Mouse (Mus musculus): ENCODE data around the gene Slc9a9. TPM values are rescaled to one million over a fixed set of nuclear protein-coding genes. Genes with fewer than 3 reads are reported as not detected.

Slc9a9 gene
- polyA plus RNA-seq, 1 experiment from 2014 or later = 4.4 TPM

DNA sequence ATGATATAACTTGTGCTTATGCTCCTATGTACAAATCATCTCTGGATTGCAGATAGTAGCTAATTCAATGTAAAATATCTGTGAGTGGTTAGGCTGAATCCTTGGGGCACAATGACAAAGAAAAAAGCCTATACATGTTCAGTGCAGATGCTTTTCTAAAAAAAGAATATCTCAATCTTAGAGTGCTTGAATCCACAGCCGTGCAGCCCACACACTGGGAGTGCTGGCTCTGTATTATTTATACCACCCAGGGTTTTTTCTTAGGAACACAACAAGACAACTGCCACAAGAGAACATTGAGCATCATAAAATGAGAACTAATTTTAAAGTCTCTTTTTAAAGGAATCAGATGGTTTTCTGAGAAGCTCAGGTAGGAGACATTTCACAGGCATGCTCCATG, 19.7 kb upstream of the Slc9a9 start:
- WGBS = 74% methylated on average over 1 of the region's 1 CpGs
- H3K9me3 ChIP-seq (ENCODE audit: control insufficient read depth, low read length) = no peaks in the 10 kb centered on the region
- H3K4me1 ChIP-seq (replicated peaks; ENCODE audit: control insufficient read depth, insufficient read depth, low read length) = no peaks in the 10 kb centered on the region
- H3K36me3 ChIP-seq (ENCODE audit: control insufficient read depth, insufficient read depth, low read length) = no peaks in the 10 kb centered on the region
- H3K4me3 ChIP-seq (ENCODE audit: low read length) = no peak overlapping the region
- H3K27me3 ChIP-seq (ENCODE audit: control insufficient read depth, insufficient read depth, low read depth, low read length) = no peaks in the 10 kb centered on the region
- H3K4me2 ChIP-seq (ENCODE audit: low read depth, low read length) = no peak overlapping the region
- H3K9ac ChIP-seq (ENCODE audit: low read length) = no peak overlapping the region
- ATAC-seq (ENCODE audit: low read depth) = no peak
- no peak overlapping the region for H3K27ac ChIP-seq (ENCODE audit: low read length)

DNA sequence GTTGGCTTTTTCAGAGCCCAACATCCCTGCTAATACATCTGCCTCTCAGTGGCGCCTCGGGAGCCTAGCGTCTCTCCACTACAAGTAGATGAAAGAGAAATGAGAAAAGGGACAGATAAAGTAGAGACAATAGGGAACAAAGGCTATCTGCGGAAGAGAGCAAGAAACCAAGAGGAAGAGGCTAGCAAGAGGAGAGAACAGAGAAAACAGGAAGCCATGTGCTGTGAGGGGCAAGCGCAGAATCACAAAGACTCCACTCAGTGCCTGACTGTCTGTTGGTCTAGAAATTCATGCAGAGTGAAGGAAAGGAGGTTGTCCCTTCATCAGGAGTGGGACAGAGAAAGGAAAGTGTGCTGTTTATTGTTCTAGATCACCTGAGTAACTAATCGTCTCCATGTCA, 16.5 kb upstream of the Slc9a9 start:
- Histone ChIP-seq H3K36me3 (ENCODE audit: control insufficient read depth, insufficient read depth, low read length) (no peaks in the 10 kb centered on the region), H3K9me3 (ENCODE audit: control insufficient read depth, low read length) (no peaks in the 10 kb centered on the region)

DNA sequence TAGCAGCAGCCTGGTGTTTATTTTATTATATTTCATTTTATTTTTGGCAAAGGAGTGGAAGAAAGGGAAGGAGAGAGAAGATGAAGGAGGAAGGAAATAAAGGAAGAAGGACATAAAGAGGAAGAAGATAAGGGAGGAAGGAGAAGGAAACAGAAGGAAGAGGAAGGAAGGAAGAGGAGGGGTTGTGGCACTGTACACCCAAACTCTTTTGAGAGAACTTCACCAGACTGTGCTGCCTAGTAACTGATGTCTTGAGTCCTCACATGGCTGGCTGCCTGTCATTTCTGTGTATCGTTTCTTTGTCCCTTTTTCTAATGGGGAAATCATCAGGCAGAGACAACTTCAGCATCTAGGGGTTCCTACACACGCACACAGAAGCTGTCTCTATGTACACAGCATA, 15.9 kb upstream of the Slc9a9 start:
- no peak overlapping the region for H3K27ac ChIP-seq (ENCODE audit: low read length)
- H3K36me3 ChIP-seq (ENCODE audit: control insufficient read depth, insufficient read depth, low read length) = no peaks in the 10 kb centered on the region
- H3K4me1 ChIP-seq (replicated peaks; ENCODE audit: control insufficient read depth, insufficient read depth, low read length) = no peaks in the 10 kb centered on the region
- H3K9ac ChIP-seq (ENCODE audit: low read length) = no peak overlapping the region
- H3K4me2 ChIP-seq (ENCODE audit: low read depth, low read length) = no peak overlapping the region
- WGBS = 27% methylated on average over 2 of the region's 2 CpGs
- no peak for ATAC-seq (ENCODE audit: low read depth)
- no peak overlapping the region for H3K4me3 ChIP-seq (ENCODE audit: low read length)
- H3K9me3 ChIP-seq (ENCODE audit: control insufficient read depth, low read length) = no peaks in the 10 kb centered on the region
- no peaks in the 10 kb centered on the region for H3K27me3 ChIP-seq (ENCODE audit: control insufficient read depth, insufficient read depth, low read depth, low read length)

More for the DNA sequence above, 16.5 kb upstream of the Slc9a9 start:
- H3K27me3 ChIP-seq (ENCODE audit: control insufficient read depth, insufficient read depth, low read depth, low read length) = no peaks in the 10 kb centered on the region
- 76% methylated on average over 6 of the region's 6 CpGs for WGBS
- no peak overlapping the region for H3K9ac ChIP-seq (ENCODE audit: low read length)
- ATAC-seq (ENCODE audit: low read depth) = no peak
- H3K4me3 ChIP-seq (ENCODE audit: low read length) = no peak overlapping the region
- no peaks in the 10 kb centered on the region for H3K4me1 ChIP-seq (replicated peaks; ENCODE audit: control insufficient read depth, insufficient read depth, low read length)
- H3K4me2 ChIP-seq (ENCODE audit: low read depth, low read length) = no peak overlapping the region
- no peak overlapping the region for H3K27ac ChIP-seq (ENCODE audit: low read length)

DNA sequence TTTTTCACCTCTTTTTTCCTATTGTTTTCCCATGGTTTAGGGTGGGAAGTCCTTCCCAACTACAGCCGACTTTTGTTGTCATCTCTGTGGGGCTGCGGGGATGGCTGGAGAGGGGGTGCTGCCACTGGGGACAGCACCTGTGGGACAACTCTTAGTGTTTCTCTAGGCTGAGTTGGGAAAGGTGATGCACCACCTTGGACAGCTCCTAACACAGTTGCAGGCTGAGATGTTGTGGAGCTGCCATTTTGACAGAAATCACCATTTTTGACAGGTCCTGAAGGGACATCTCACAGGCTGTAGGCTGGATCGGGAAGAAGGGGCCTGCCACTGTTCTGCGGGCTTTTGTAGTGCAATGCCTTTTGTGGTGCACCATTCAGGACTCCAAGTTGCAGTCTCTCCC, 13.4 kb upstream of the Slc9a9 start:
- Histone ChIP-seq H3K36me3 (ENCODE audit: control insufficient read depth, insufficient read depth, low read length) (no peaks in the 10 kb centered on the region), H3K27ac (ENCODE audit: low read length) (no peak overlapping the region), H3K4me3 (ENCODE audit: low read length) (no peak overlapping the region), H3K4me1 (replicated peaks; ENCODE audit: control insufficient read depth, insufficient read depth, low read length) (no peaks in the 10 kb centered on the region), H3K9me3 (ENCODE audit: control insufficient read depth, low read length) (no peaks in the 10 kb centered on the region), H3K4me2 (ENCODE audit: low read depth, low read length) (no peak overlapping the region), H3K9ac (ENCODE audit: low read length) (no peak overlapping the region), H3K27me3 (ENCODE audit: control insufficient read depth, insufficient read depth, low read depth, low read length) (no peaks in the 10 kb centered on the region)
- no peak for ATAC-seq (ENCODE audit: low read depth)
- WGBS = 75% methylated on average over 4 of the region's 4 CpGs

DNA sequence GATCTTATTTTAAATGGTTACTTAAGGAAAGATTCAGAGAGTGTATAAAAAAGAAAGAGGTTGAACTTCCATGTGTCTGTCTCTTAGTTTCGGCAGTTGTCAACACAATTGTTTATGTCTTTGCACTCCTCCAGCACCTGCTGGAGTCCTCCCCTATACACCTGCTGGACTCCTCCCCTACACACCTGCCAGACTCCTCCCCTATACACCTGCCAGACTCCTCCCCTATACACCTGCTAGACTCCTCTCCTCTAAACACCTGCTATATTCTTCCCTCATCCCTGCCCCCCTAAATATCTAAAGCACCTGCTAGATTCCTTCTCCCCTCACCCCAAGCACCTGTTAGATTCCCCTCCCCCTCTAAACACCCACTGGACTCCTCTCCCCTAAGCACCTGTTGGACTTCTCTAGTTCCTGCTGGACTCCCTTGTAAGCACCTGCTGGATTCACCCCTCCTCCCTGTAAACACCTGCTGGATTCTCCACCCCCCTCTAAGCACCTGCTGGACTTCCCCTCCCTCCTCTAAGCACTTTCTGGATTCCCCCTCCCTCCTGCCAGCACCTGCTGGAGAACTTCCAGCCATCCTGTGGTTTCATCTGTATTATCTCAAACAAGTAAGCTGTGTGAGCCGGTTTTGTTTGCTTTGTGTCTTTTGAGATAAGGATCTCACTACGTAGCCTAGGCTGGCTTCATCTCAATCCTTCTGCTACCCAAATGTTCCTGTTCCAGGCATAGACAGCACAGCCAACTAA, 10.1 kb upstream of the Slc9a9 start:
- no peak overlapping the region for H3K4me2 ChIP-seq (ENCODE audit: low read depth, low read length)
- H3K27me3 ChIP-seq (ENCODE audit: control insufficient read depth, insufficient read depth, low read depth, low read length) = no peaks in the 10 kb centered on the region
- WGBS = 31% methylated on average over 3 of the region's 3 CpGs
- no peaks in the 10 kb centered on the region for H3K9me3 ChIP-seq (ENCODE audit: control insufficient read depth, low read length)
- no peaks in the 10 kb centered on the region for H3K4me1 ChIP-seq (replicated peaks; ENCODE audit: control insufficient read depth, insufficient read depth, low read length)
- no peak overlapping the region for H3K9ac ChIP-seq (ENCODE audit: low read length)
- peak; percentile 81 for ATAC-seq (ENCODE audit: low read depth)
- H3K27ac ChIP-seq (ENCODE audit: low read length) = no peak overlapping the region
- H3K4me3 ChIP-seq (ENCODE audit: low read length) = no peak overlapping the region
- H3K36me3 ChIP-seq (ENCODE audit: control insufficient read depth, insufficient read depth, low read length) = no peaks in the 10 kb centered on the region

DNA sequence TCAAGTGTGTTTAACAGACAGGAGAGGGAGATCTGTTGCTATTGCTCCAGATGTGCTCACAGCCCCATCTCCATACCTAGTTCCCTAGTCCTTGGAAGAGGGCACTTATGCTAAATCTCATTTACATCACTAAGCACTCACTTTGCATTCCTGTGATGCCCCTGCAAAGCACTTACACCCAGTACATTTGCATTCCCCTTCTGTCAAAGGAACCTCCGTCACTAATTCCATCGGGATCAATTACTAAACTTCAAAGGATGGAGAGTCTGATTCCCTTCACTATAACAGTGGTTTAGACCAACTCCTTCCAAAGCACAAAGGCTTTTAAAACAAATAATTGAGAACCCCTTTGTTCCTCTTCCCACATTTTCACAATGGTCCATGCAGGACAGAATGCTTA, 7.9 kb upstream of the Slc9a9 start:
- no peaks in the 10 kb centered on the region for H3K4me1 ChIP-seq (replicated peaks; ENCODE audit: control insufficient read depth, insufficient read depth, low read length)
- no peaks in the 10 kb centered on the region for H3K9me3 ChIP-seq (ENCODE audit: control insufficient read depth, low read length)
- no peak for ATAC-seq (ENCODE audit: low read depth)
- no peaks in the 10 kb centered on the region for H3K27me3 ChIP-seq (ENCODE audit: control insufficient read depth, insufficient read depth, low read depth, low read length)
- H3K27ac ChIP-seq (ENCODE audit: low read length) = no peak overlapping the region
- H3K36me3 ChIP-seq (ENCODE audit: control insufficient read depth, insufficient read depth, low read length) = no peaks in the 10 kb centered on the region
- H3K4me3 ChIP-seq (ENCODE audit: low read length) = no peak overlapping the region
- WGBS = 23% methylated on average over 2 of the region's 2 CpGs
- H3K9ac ChIP-seq (ENCODE audit: low read length) = no peak overlapping the region
- H3K4me2 ChIP-seq (ENCODE audit: low read depth, low read length) = no peak overlapping the region

DNA sequence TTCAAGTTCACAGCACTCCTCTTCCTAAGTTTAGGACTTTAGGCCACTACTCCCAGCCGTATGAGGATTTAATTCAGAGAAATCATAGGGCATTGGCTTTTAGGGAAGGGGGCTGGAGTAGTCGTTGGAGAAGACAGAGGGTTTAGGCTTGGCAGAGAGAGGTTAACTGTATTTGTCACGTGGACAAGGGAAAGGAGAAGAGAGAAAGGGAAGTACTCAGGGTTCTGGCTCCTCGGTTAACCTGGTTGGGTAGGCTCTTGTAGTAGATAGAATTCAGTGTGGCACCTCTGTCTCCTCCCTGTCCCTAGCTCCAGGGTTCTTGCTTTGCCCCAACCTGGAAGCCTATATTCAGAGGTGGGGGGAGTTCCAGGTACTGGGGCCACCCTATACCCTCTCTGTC, 4.5 kb upstream of the Slc9a9 start:
- no peaks in the 10 kb centered on the region for H3K27me3 ChIP-seq (ENCODE audit: control insufficient read depth, insufficient read depth, low read depth, low read length)
- no peak for ATAC-seq (ENCODE audit: low read depth)
- no peaks in the 10 kb centered on the region for H3K9me3 ChIP-seq (ENCODE audit: control insufficient read depth, low read length)
- no peaks in the 10 kb centered on the region for H3K36me3 ChIP-seq (ENCODE audit: control insufficient read depth, insufficient read depth, low read length)
- no peak overlapping the region for H3K4me2 ChIP-seq (ENCODE audit: low read depth, low read length)
- WGBS = 74% methylated on average over 4 of the region's 4 CpGs
- H3K4me3 ChIP-seq (ENCODE audit: low read length) = no peak overlapping the region
- no peak overlapping the region for H3K27ac ChIP-seq (ENCODE audit: low read length)
- H3K9ac ChIP-seq (ENCODE audit: low read length) = no peak overlapping the region
- peaks cover 9% of the 10 kb centered on the region for H3K4me1 ChIP-seq (replicated peaks; ENCODE audit: control insufficient read depth, insufficient read depth, low read length)

DNA sequence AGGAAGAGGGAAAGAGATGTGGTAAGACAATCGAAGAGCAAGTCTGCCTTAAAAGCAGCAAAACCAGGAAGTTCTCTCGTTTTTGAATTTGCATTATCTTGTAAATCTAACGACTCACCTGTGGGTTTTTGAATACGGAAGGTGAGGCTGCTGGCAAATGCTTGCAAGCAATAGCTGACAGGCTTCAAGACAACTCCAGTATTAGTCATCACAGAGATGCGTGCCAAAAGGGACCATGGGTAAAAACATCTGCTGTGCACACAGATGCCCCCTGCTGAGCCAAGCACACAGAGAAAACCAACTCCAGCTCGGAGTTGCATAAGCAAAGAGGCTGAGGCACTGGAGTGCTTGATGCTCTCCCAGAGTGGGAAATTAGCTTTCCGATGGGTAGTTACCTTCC, 1.1 kb upstream of the Slc9a9 start:
- 37% methylated on average over 7 of the region's 7 CpGs for WGBS
- no peaks in the 10 kb centered on the region for H3K27me3 ChIP-seq (ENCODE audit: control insufficient read depth, insufficient read depth, low read depth, low read length)
- no peak overlapping the region for H3K9ac ChIP-seq (ENCODE audit: low read length)
- H3K36me3 ChIP-seq (ENCODE audit: control insufficient read depth, insufficient read depth, low read length) = no peaks in the 10 kb centered on the region
- no peaks in the 10 kb centered on the region for H3K9me3 ChIP-seq (ENCODE audit: control insufficient read depth, low read length)
- no peak overlapping the region for H3K27ac ChIP-seq (ENCODE audit: low read length)
- no peak overlapping the region for H3K4me2 ChIP-seq (ENCODE audit: low read depth, low read length)
- no peak overlapping the region for H3K4me3 ChIP-seq (ENCODE audit: low read length)
- peaks cover 11% of the 10 kb centered on the region for H3K4me1 ChIP-seq (replicated peaks; ENCODE audit: control insufficient read depth, insufficient read depth, low read length)
- ATAC-seq (ENCODE audit: low read depth) = no peak

DNA sequence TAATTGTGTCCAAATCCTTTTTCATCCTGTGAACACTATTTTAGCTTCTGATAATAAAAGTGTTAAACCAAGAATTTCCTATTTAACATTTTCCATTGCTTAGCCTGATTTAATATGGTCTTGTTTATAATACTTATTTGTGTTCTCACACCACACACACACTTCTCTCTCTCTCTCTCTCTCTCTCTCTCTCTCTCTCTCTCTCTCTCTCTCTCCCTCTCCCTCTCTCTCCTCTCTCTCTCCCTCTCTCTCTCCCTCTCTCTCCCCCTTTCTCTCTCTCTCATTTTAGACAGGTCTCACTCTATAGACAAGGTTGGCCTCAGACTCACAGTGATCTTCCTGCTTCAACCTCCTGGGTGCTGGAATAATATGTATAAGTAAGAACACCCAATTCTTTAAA, 995 bp downstream of the Slc9a9 start:
- H3K27me3 ChIP-seq (ENCODE audit: control insufficient read depth, insufficient read depth, low read depth, low read length) = no peaks in the 10 kb centered on the region
- no peak overlapping the region for H3K27ac ChIP-seq (ENCODE audit: low read length)
- no peaks in the 10 kb centered on the region for H3K9me3 ChIP-seq (ENCODE audit: control insufficient read depth, low read length)
- H3K4me2 ChIP-seq (ENCODE audit: low read depth, low read length) = peak overlapping the region; percentile 95; the same call in 1 of the 2 replicates
- peaks cover 11% of the 10 kb centered on the region for H3K4me1 ChIP-seq (replicated peaks; ENCODE audit: control insufficient read depth, insufficient read depth, low read length)
- ATAC-seq (ENCODE audit: low read depth) = no peak
- H3K36me3 ChIP-seq (ENCODE audit: control insufficient read depth, insufficient read depth, low read length) = no peaks in the 10 kb centered on the region
- H3K4me3 ChIP-seq (ENCODE audit: low read length) = peak overlapping the region; percentile 55; the same call in 1 of the 2 replicates
- H3K9ac ChIP-seq (ENCODE audit: low read length) = no peak overlapping the region

DNA sequence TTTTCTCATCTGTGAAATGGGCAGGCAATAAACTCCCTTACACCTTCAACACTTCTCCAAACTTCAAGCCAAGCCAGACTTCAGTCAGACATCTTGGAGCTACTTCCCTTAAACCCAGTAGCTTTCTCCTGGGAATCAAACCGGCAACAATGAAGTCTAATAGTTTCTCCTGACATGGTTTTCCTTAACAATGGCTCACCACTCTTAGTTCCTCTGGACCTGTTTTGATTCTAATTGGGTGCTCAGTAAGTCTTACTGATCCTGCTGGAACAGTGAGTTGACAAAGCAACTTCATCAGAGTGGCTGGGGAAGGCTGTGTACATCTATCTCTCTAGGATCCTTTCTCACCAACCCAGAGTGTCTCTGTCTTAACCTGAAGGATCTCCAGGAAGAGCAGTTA, 5.0 kb downstream of the Slc9a9 start:
- Histone ChIP-seq H3K4me2 (ENCODE audit: low read depth, low read length) (no peak overlapping the region), H3K36me3 (ENCODE audit: control insufficient read depth, insufficient read depth, low read length) (no peaks in the 10 kb centered on the region), H3K4me3 (ENCODE audit: low read length) (no peak overlapping the region), H3K9me3 (ENCODE audit: control insufficient read depth, low read length) (no peaks in the 10 kb centered on the region), H3K27me3 (ENCODE audit: control insufficient read depth, insufficient read depth, low read depth, low read length) (no peaks in the 10 kb centered on the region), H3K27ac (ENCODE audit: low read length) (no peak overlapping the region), H3K4me1 (replicated peaks; ENCODE audit: control insufficient read depth, insufficient read depth, low read length) (peaks cover 4% of the 10 kb centered on the region; the same call in 1 of the 2 replicates), H3K9ac (ENCODE audit: low read length) (no peak overlapping the region)
- no peak for ATAC-seq (ENCODE audit: low read depth)
- WGBS = 88% methylated on average over 1 of the region's 1 CpGs

Data from lung, embryonic 16.5 days (tissue).